In genomic region chr8:49627966-49628495, GRCm38 (mm10) we compare ENCODE assay signal across 29 mouse cellular contexts.
DNase-seq lines count a peak whose midpoint lies in the region; ATAC-seq and TF ChIP-seq lines count a peak whose summit lies in the region.
"Had no signal": no experiment of that assay in that cellular context is flagged by ENCODE, and none has a peak within 500 bp of the region (broad histone marks: within the 10 kb centered on the region; RNA-seq: fewer than 3 reads in every experiment).

No protein-coding gene starts in this region.

- peak; percentile 13 for DNase-seq in hindbrain, embryonic 11.5 days (ENCODE audit: low spot score)
- peak; percentile 86 for DNase-seq in brain, embryonic 14.5 days (ENCODE audit: low read depth)
- peak; percentile 30 for DNase-seq in embryo, embryonic 11 days
- DNase-seq in thymus, postnatal 14 days, result no peak
- no peak for DNase-seq in lung, adult 2 months
- DNase-seq: adrenal gland, adult 8-10 months; cerebellum, adult 11-12 months; cerebellum, postnatal 25 days; gastrocnemius, postnatal 14 days; heart, adult 11 months; kidney, adult 11 months; layer of hippocampus, adult 9-11 months; liver; right cerebral cortex, adult 18-20 months; thymus, adult 2 months had no signal

- H3K4me3 ChIP-seq in hindbrain, embryonic 11.5 days (ENCODE audit: low read depth, low read length), result no peak overlapping the region
- no peak overlapping the region for H3K4me3 ChIP-seq in hindbrain, embryonic 13.5 days
- H3K4me3 ChIP-seq in midbrain, embryonic 16.5 days (ENCODE audit: low read depth, low read length), result no peak overlapping the region
- H3K4me3 ChIP-seq in lung, adult 2 months (replicated peaks; ENCODE audit: extremely low read depth, low read depth, low read length), result no peak overlapping the region
- no peak overlapping the region for H3K4me3 ChIP-seq in intestine, embryonic 15.5 days (replicated peaks)
- H3K4me3 ChIP-seq: embryonic facial prominence, embryonic 10.5 days; kidney, embryonic 15.5 days; left cerebral cortex, adult 2 months; limb, embryonic 10.5 days; myocyte; neural tube, embryonic 13.5 days had no signal

- H3K4me1 ChIP-seq in hindbrain, embryonic 11.5 days (replicated peaks; ENCODE audit: control insufficient read depth, insufficient read depth, low read length), result no peaks in the 10 kb centered on the region
- no peaks in the 10 kb centered on the region for H3K4me1 ChIP-seq in hindbrain, embryonic 13.5 days (replicated peaks)
- no peaks in the 10 kb centered on the region for H3K4me1 ChIP-seq in midbrain, embryonic 16.5 days (ENCODE audit: control insufficient read depth, insufficient read depth, low read length)
- H3K4me1 ChIP-seq in lung, adult 2 months (ENCODE audit: control insufficient read depth, insufficient read depth, low read length), result no peaks in the 10 kb centered on the region
- no peaks in the 10 kb centered on the region for H3K4me1 ChIP-seq in intestine, embryonic 15.5 days (replicated peaks)
- H3K4me1 ChIP-seq: embryonic facial prominence, embryonic 10.5 days; kidney, embryonic 15.5 days; limb, embryonic 10.5 days had no signal

- H3K9ac ChIP-seq in hindbrain, embryonic 11.5 days (ENCODE audit: low read depth, low read length), result no peak overlapping the region
- no peak overlapping the region for H3K9ac ChIP-seq in hindbrain, embryonic 13.5 days
- H3K9ac ChIP-seq in midbrain, embryonic 16.5 days (ENCODE audit: low read depth, low read length), result no peak overlapping the region
- H3K9ac ChIP-seq in intestine, embryonic 15.5 days, result no peak overlapping the region
- H3K9ac ChIP-seq: kidney, embryonic 15.5 days; neural tube, embryonic 13.5 days had no signal

- no peak overlapping the region for H3K4me2 ChIP-seq in hindbrain, embryonic 11.5 days (replicated peaks; ENCODE audit: low read depth, low read length)
- H3K4me2 ChIP-seq in hindbrain, embryonic 13.5 days, result no peak overlapping the region
- H3K4me2 ChIP-seq in midbrain, embryonic 16.5 days (ENCODE audit: low read length), result no peak overlapping the region
- no peak overlapping the region for H3K4me2 ChIP-seq in intestine, embryonic 15.5 days (replicated peaks)
- H3K4me2 ChIP-seq: heart, embryonic 11.5 days; kidney, embryonic 15.5 days; neural tube, embryonic 13.5 days had no signal

- TF ChIP-seq POLR2A in brain, embryonic 14.5 days (IDR thresholded peaks at IDR 0.05; ENCODE audit: borderline replicate concordance, extremely low read depth, insufficient read depth, insufficient read length, poor library complexity, severe bottlenecking), result no peak
- no peak for TF ChIP-seq POLR2A in lung, adult 2 months (IDR thresholded peaks at IDR 0.05; ENCODE audit: borderline replicate concordance, extremely low read depth, low read depth, low read length)

- TF ChIP-seq CTCF in brain, embryonic 14.5 days (IDR thresholded peaks at IDR 0.05; ENCODE audit: borderline replicate concordance, extremely low read depth, insufficient read depth, insufficient read length), result no peak
- no peak for TF ChIP-seq CTCF in lung, adult 2 months (IDR thresholded peaks at IDR 0.05; ENCODE audit: insufficient read depth, low read length)

- WGBS in hindbrain, embryonic 11.5 days, result 21% methylated on average over 10 of the region's 10 CpGs
- 21% methylated on average over 10 of the region's 10 CpGs for whole genome bisulfite sequencing in hindbrain, embryonic 13.5 days
- 13% methylated on average over 10 of the region's 10 CpGs for WGBS in midbrain, embryonic 16.5 days
- WGBS in lung, adult 2 months, result 52% methylated on average over 10 of the region's 10 CpGs
- WGBS in intestine, embryonic 15.5 days, result 40% methylated on average over 10 of the region's 10 CpGs

- ATAC-seq in hindbrain, embryonic 11.5 days (ENCODE audit: low FRiP score), result no peak
- ATAC-seq in hindbrain, embryonic 13.5 days (ENCODE audit: low FRiP score), result no peak
- ATAC-seq in midbrain, embryonic 16.5 days, result peak; percentile 60; the same call in 1 of the 2 replicates
- no peak for ATAC-seq in intestine, embryonic 15.5 days
- ATAC-seq: activated CD4-positive, CD25-positive, alpha-beta regulatory T cell, adult 4 months; hindbrain, postnatal 0 days; lung, postnatal 0 days had no signal

- no peaks in the 10 kb centered on the region for H3K27me3 ChIP-seq in hindbrain, embryonic 11.5 days (ENCODE audit: control insufficient read depth, insufficient read depth, low read length)
- H3K27me3 ChIP-seq in hindbrain, embryonic 13.5 days, result no peaks in the 10 kb centered on the region
- no peaks in the 10 kb centered on the region for H3K27me3 ChIP-seq in midbrain, embryonic 16.5 days (ENCODE audit: control insufficient read depth, insufficient read depth, low read depth, low read length)
- H3K27me3 ChIP-seq in intestine, embryonic 15.5 days (replicated peaks), result no peaks in the 10 kb centered on the region
- H3K27me3 ChIP-seq: kidney, embryonic 15.5 days; neural tube, embryonic 13.5 days had no signal

- H3K36me3 ChIP-seq in hindbrain, embryonic 11.5 days (ENCODE audit: control insufficient read depth, insufficient read depth, low read length), result no peaks in the 10 kb centered on the region
- H3K36me3 ChIP-seq in hindbrain, embryonic 13.5 days, result no peaks in the 10 kb centered on the region
- H3K36me3 ChIP-seq in midbrain, embryonic 16.5 days (ENCODE audit: control insufficient read depth, insufficient read depth, low read length), result no peaks in the 10 kb centered on the region
- H3K36me3 ChIP-seq in intestine, embryonic 15.5 days, result no peaks in the 10 kb centered on the region
- H3K36me3 ChIP-seq: embryonic facial prominence, embryonic 10.5 days; kidney, embryonic 15.5 days; limb, embryonic 10.5 days; neural tube, embryonic 13.5 days had no signal

- no peak overlapping the region for H3K27ac ChIP-seq in hindbrain, embryonic 11.5 days (ENCODE audit: low read depth, low read length)
- no peak overlapping the region for H3K27ac ChIP-seq in hindbrain, embryonic 13.5 days
- no peak overlapping the region for H3K27ac ChIP-seq in midbrain, embryonic 16.5 days (ENCODE audit: low read length)
- H3K27ac ChIP-seq in intestine, embryonic 15.5 days, result no peak overlapping the region
- H3K27ac ChIP-seq: embryonic facial prominence, embryonic 10.5 days; hindbrain, postnatal 0 days; kidney, embryonic 15.5 days; left cerebral cortex, adult 2 months; limb, embryonic 10.5 days; macrophage; neural tube, embryonic 13.5 days had no signal

- no peaks in the 10 kb centered on the region for H3K9me3 ChIP-seq in hindbrain, embryonic 11.5 days (ENCODE audit: control insufficient read depth, low read length)
- no peaks in the 10 kb centered on the region for H3K9me3 ChIP-seq in hindbrain, embryonic 13.5 days
- H3K9me3 ChIP-seq in midbrain, embryonic 16.5 days (replicated peaks; ENCODE audit: control insufficient read depth, low read length, poor library complexity, severe bottlenecking), result no peaks in the 10 kb centered on the region
- no peaks in the 10 kb centered on the region for H3K9me3 ChIP-seq in intestine, embryonic 15.5 days
- H3K9me3 ChIP-seq: embryonic facial prominence, embryonic 10.5 days; kidney, embryonic 15.5 days; limb, embryonic 10.5 days; neural tube, embryonic 13.5 days had no signal

Comparison
In these comparisons a context has a peak if more than half of its experiments do, and no peak if none do; other contexts are left out.
1. DNase-seq: peak in hindbrain, embryonic 11.5 days (single experiment), brain, embryonic 14.5 days (single experiment) and embryo, embryonic 11 days (single experiment); none in thymus, postnatal 14 days (single experiment) and lung, adult 2 months (single experiment).